Mouse (Mus musculus): ENCODE data around the gene Ccdc97. TPM values are rescaled to one million over a fixed set of nuclear protein-coding genes. Genes with fewer than 3 reads are reported as not detected.
A peak's percentile ranks its signal among the peaks of the same experiment; 100 is the strongest.
"Not testable (repeated sequence)": the region's sequence is repeated elsewhere in the genome, so short reads cannot be mapped to it uniquely, and the experiment has no call there.

Gene Ccdc97
- polyA plus RNA-seq, 1 experiment from 2014 or later = 33.7 TPM

DNA sequence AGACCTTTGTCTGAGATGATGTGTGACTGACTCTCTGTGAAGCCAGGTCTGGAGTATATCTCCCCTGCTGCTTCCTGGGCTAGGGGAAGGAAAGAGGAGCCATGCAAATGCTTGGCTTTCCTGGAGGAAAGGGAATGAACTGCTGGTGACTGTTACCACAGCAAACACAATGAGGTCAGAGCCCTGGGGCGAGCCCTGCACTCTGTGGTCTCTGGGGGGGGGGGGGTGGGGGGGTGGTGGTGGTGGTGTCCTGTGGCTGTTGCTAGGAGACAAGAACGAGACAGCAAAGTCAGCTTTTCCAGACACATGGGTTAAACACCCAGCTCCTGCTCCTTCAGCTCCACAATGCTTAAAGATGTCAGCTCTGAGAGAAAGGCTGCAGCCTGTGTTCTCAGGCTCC lies 10.5 kb upstream of the Ccdc97 start:
- Histone ChIP-seq H3K27me3 (replicated peaks; ENCODE audit: control insufficient read depth, insufficient read depth, low read length) (no peaks in the 10 kb centered on the region), H3K36me3 (ENCODE audit: control insufficient read depth, insufficient read depth) (peaks cover 75% of the 10 kb centered on the region), H3K9me3 (ENCODE audit: control insufficient read depth, low read length) (no peaks in the 10 kb centered on the region), H3K4me1 (replicated peaks; ENCODE audit: control insufficient read depth, insufficient read depth, low read length) (no peaks in the 10 kb centered on the region), H3K27ac (ENCODE audit: low read length) (no peak overlapping the region), H3K4me2 (ENCODE audit: low read length) (no peak overlapping the region), H3K9ac (replicated peaks; ENCODE audit: low read depth, low read length) (no peak overlapping the region), H3K4me3 (replicated peaks; ENCODE audit: low read length) (no peak overlapping the region)
- WGBS = 41% methylated on average over 2 of the region's 2 CpGs
- no peak for ATAC-seq

- ATAC-seq = no peak
- Histone ChIP-seq H3K9me3 (ENCODE audit: control insufficient read depth, low read length) (no peaks in the 10 kb centered on the region), H3K4me1 (replicated peaks; ENCODE audit: control insufficient read depth, insufficient read depth, low read length) (no peaks in the 10 kb centered on the region), H3K4me2 (ENCODE audit: low read length) (no peak overlapping the region), H3K9ac (replicated peaks; ENCODE audit: low read depth, low read length) (no peak overlapping the region), H3K36me3 (ENCODE audit: control insufficient read depth, insufficient read depth) (peaks cover 74% of the 10 kb centered on the region), H3K27ac (ENCODE audit: low read length) (no peak overlapping the region), H3K27me3 (replicated peaks; ENCODE audit: control insufficient read depth, insufficient read depth, low read length) (no peaks in the 10 kb centered on the region), H3K4me3 (replicated peaks; ENCODE audit: low read length) (no peak overlapping the region)
- WGBS = 94% methylated on average over 5 of the region's 5 CpGs
Measured at GRCm38 (mm10) chr7:25727800-25728199, 8.9 kb upstream of the Ccdc97 start.

- ATAC-seq = no peak
- H3K4me1 ChIP-seq (replicated peaks; ENCODE audit: control insufficient read depth, insufficient read depth, low read length) = no peaks in the 10 kb centered on the region
- WGBS = 85% methylated on average over 19 of the region's 19 CpGs
- no peak overlapping the region for H3K4me2 ChIP-seq (ENCODE audit: low read length)
- H3K9ac ChIP-seq (replicated peaks; ENCODE audit: low read depth, low read length) = no peak overlapping the region
- no peaks in the 10 kb centered on the region for H3K9me3 ChIP-seq (ENCODE audit: control insufficient read depth, low read length)
- no peak overlapping the region for H3K4me3 ChIP-seq (replicated peaks; ENCODE audit: low read length)
- peaks cover 66% of the 10 kb centered on the region for H3K36me3 ChIP-seq (ENCODE audit: control insufficient read depth, insufficient read depth)
- H3K27me3 ChIP-seq (replicated peaks; ENCODE audit: control insufficient read depth, insufficient read depth, low read length) = no peaks in the 10 kb centered on the region
- no peak overlapping the region for H3K27ac ChIP-seq (ENCODE audit: low read length)
Measured at GRCm38 (mm10) chr7:25725886-25726285, 7.0 kb upstream of the Ccdc97 start.

DNA sequence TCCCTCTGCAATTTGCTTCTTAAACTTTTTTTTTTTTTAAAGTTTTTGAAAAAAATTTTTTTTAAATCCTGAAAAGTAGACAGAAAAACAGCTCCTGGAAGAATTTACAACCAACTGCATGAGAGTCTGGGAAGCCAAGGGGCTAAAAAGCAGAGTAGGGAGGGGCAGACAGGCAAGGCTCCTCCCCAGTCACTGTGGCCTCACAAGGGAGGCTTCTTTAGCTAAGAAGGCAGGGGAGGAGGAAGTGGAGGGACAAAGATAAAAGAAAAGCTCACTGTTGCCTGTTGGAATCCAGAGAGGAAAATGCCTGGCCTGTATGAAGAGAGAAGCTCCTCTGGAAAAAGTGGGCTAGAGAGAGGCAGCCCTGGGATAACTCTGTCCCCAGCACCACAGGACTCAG lies 2.9 kb upstream of the Ccdc97 start:
- not testable (repeated sequence) for ATAC-seq

GRCm38 (mm10) chr7:25720760-25721159 lies 1.9 kb upstream of the Ccdc97 start:
- no peak for ATAC-seq
- Histone ChIP-seq H3K4me2 (ENCODE audit: low read length) (no peak overlapping the region), H3K36me3 (ENCODE audit: control insufficient read depth, insufficient read depth) (peaks cover 40% of the 10 kb centered on the region)

More for the DNA sequence above, 2.9 kb upstream of the Ccdc97 start:
- H3K4me2 ChIP-seq (ENCODE audit: low read length); H3K4me3 ChIP-seq (replicated peaks; ENCODE audit: low read length); H3K27me3 ChIP-seq (replicated peaks; ENCODE audit: control insufficient read depth, insufficient read depth, low read length); H3K27ac ChIP-seq (ENCODE audit: low read length); H3K9me3 ChIP-seq (ENCODE audit: control insufficient read depth, low read length); H3K9ac ChIP-seq (replicated peaks; ENCODE audit: low read depth, low read length): not testable (repeated sequence)
- peaks cover 46% of the 10 kb centered on the region for H3K36me3 ChIP-seq (ENCODE audit: control insufficient read depth, insufficient read depth)
- H3K4me1 ChIP-seq (replicated peaks; ENCODE audit: control insufficient read depth, insufficient read depth, low read length) = peaks cover 19% of the 10 kb centered on the region

DNA sequence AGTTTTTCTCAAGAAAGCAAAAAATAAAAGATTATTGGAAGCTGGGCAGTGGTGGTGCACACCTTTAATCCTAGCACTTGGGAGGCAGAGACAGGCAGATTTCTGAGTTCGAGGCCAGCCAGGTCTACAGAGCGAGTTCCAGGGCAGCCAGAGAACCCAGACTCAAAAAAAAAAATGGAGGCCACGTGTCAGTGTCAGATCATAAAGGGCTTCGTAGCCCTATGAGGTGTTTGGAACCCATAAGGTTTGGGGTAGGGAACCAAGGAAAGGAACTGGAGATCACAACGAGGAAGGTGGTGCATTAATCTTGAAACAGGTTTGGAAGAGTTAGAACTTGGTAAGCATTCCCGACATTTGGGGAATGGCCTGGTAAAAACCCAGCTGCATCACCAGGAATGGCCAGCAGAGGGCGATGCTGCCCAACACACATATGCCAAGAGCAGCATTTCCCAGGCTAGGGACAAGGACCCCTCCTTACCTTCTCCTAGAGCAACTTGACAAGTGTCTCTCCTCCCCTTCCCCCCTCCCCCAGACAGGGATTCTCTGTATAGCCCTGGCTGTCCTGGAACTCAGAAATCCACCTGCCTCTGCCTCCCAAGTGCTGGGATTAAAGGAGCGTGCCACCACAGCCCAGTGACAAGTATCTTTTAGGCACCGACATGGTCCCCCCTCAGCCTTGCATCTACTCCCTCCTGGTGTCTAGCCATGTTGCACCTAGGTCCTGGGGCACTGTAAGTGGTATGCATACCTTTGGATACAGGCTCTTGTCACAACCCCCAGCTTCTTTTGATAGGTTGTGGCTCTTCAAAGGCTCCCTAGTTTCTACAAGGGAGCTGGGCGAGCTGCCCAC lies 1.1 kb upstream of the Ccdc97 start:
- no peaks in the 10 kb centered on the region for H3K27me3 ChIP-seq (replicated peaks; ENCODE audit: control insufficient read depth, insufficient read depth, low read length)
- peaks cover 37% of the 10 kb centered on the region for H3K36me3 ChIP-seq (ENCODE audit: control insufficient read depth, insufficient read depth)
- H3K4me3 ChIP-seq (replicated peaks; ENCODE audit: low read length) = no peak overlapping the region
- H3K9ac ChIP-seq (replicated peaks; ENCODE audit: low read depth, low read length) = no peak overlapping the region
- ATAC-seq = peak; percentile 54
- no peaks in the 10 kb centered on the region for H3K9me3 ChIP-seq (ENCODE audit: control insufficient read depth, low read length)
- no peak overlapping the region for H3K27ac ChIP-seq (ENCODE audit: low read length)
- 64% methylated on average over 10 of the region's 10 CpGs for WGBS
- H3K4me2 ChIP-seq (ENCODE audit: low read length) = no peak overlapping the region
- H3K4me1 ChIP-seq (replicated peaks; ENCODE audit: control insufficient read depth, insufficient read depth, low read length) = peaks cover 19% of the 10 kb centered on the region

More at GRCm38 (mm10) chr7:25720760-25721159, 1.9 kb upstream of the Ccdc97 start:
- H3K9me3 ChIP-seq (ENCODE audit: control insufficient read depth, low read length) = no peaks in the 10 kb centered on the region
- 93% methylated on average over 5 of the region's 5 CpGs for WGBS
- no peak overlapping the region for H3K4me3 ChIP-seq (replicated peaks; ENCODE audit: low read length)
- H3K27ac ChIP-seq (ENCODE audit: low read length) = no peak overlapping the region
- H3K9ac ChIP-seq (replicated peaks; ENCODE audit: low read depth, low read length) = no peak overlapping the region
- H3K27me3 ChIP-seq (replicated peaks; ENCODE audit: control insufficient read depth, insufficient read depth, low read length) = no peaks in the 10 kb centered on the region
- H3K4me1 ChIP-seq (replicated peaks; ENCODE audit: control insufficient read depth, insufficient read depth, low read length) = peaks cover 19% of the 10 kb centered on the region

DNA sequence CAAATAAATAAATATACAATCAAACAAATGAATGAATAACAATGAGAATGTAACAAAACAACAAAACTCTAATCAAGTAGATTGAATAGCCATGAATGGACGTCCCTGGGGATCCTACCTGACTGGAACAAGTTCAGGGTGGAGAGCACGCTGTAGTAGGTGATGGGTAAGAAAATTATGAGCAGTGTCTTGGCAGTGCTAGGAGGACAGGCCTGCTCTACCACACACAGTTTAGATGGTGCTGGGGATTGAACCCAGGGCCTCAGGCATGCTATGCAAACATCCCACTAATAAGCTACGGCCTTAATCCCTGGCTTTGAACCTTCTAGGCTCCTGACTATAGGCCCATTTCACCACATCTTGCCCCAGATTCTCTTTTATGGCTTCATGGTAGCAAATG lies 1.4 kb downstream of the Ccdc97 start:
- H3K4me3 ChIP-seq (replicated peaks; ENCODE audit: low read length) = no peak overlapping the region

GRCm38 (mm10) chr7:25715731-25716271 lies 3.1 kb downstream of the Ccdc97 start:
- Histone ChIP-seq H3K4me3 (replicated peaks; ENCODE audit: low read length) (no peak overlapping the region), H3K27me3 (replicated peaks; ENCODE audit: control insufficient read depth, insufficient read depth, low read length) (no peaks in the 10 kb centered on the region), H3K4me2 (ENCODE audit: low read length) (no peak overlapping the region), H3K4me1 (replicated peaks; ENCODE audit: control insufficient read depth, insufficient read depth, low read length) (peaks cover 19% of the 10 kb centered on the region), H3K27ac (ENCODE audit: low read length) (no peak overlapping the region), H3K9ac (replicated peaks; ENCODE audit: low read depth, low read length) (no peak overlapping the region), H3K9me3 (ENCODE audit: control insufficient read depth, low read length) (no peaks in the 10 kb centered on the region), H3K36me3 (ENCODE audit: control insufficient read depth, insufficient read depth) (peaks cover 31% of the 10 kb centered on the region)
- ATAC-seq = no peak
- 97% methylated on average over 22 of the region's 22 CpGs for WGBS

More for the DNA sequence above, 1.4 kb downstream of the Ccdc97 start:
- H3K27me3 ChIP-seq (replicated peaks; ENCODE audit: control insufficient read depth, insufficient read depth, low read length) = no peaks in the 10 kb centered on the region
- H3K9me3 ChIP-seq (ENCODE audit: control insufficient read depth, low read length) = no peaks in the 10 kb centered on the region
- H3K36me3 ChIP-seq (ENCODE audit: control insufficient read depth, insufficient read depth) = peaks cover 35% of the 10 kb centered on the region
- no peak overlapping the region for H3K4me2 ChIP-seq (ENCODE audit: low read length)
- H3K9ac ChIP-seq (replicated peaks; ENCODE audit: low read depth, low read length) = no peak overlapping the region
- WGBS = 83% methylated on average over 3 of the region's 3 CpGs
- H3K27ac ChIP-seq (ENCODE audit: low read length) = no peak overlapping the region
- no peak for ATAC-seq
- peaks cover 19% of the 10 kb centered on the region for H3K4me1 ChIP-seq (replicated peaks; ENCODE audit: control insufficient read depth, insufficient read depth, low read length)

- WGBS = 93% methylated on average over 8 of the region's 8 CpGs
Measured at GRCm38 (mm10) chr7:25714581-25714980, 4.3 kb downstream of the Ccdc97 start.

More at GRCm38 (mm10) chr7:25714581-25714980, 4.3 kb downstream of the Ccdc97 start:
- H3K9me3 ChIP-seq (ENCODE audit: control insufficient read depth, low read length) = no peaks in the 10 kb centered on the region
- no peak overlapping the region for H3K27ac ChIP-seq (ENCODE audit: low read length)
- H3K9ac ChIP-seq (replicated peaks; ENCODE audit: low read depth, low read length) = no peak overlapping the region
- no peaks in the 10 kb centered on the region for H3K27me3 ChIP-seq (replicated peaks; ENCODE audit: control insufficient read depth, insufficient read depth, low read length)
- H3K4me2 ChIP-seq (ENCODE audit: low read length) = no peak overlapping the region
- H3K4me1 ChIP-seq (replicated peaks; ENCODE audit: control insufficient read depth, insufficient read depth, low read length) = peaks cover 26% of the 10 kb centered on the region
- no peak overlapping the region for H3K4me3 ChIP-seq (replicated peaks; ENCODE audit: low read length)
- H3K36me3 ChIP-seq (ENCODE audit: control insufficient read depth, insufficient read depth) = peaks cover 30% of the 10 kb centered on the region
- ATAC-seq = no peak

All from forebrain, embryonic 16.5 days (tissue).